15 mouse cellular contexts compared by ENCODE assay signal in genomic region chr12:100655972-100656371, GRCm38 (mm10).
"Had no signal": no experiment of that assay in that cellular context is flagged by ENCODE, and none has a peak within 500 bp of the region (broad histone marks: within the 10 kb centered on the region; RNA-seq: fewer than 3 reads in every experiment).

No protein-coding gene starts in this region.

- H3K27ac ChIP-seq: neural tube, embryonic 15.5 days; stomach, embryonic 15.5 days; stomach, postnatal 0 days had no signal

- H3K36me3 ChIP-seq: neural tube, embryonic 15.5 days; stomach, embryonic 15.5 days had no signal

- H3K4me3 ChIP-seq: neural tube, embryonic 15.5 days; stomach, embryonic 15.5 days had no signal

- H3K9ac ChIP-seq: neural tube, embryonic 15.5 days; stomach, embryonic 15.5 days had no signal

- H3K9me3 ChIP-seq: neural tube, embryonic 15.5 days; stomach, embryonic 15.5 days had no signal

- H3K27me3 ChIP-seq: neural tube, embryonic 15.5 days; stomach, embryonic 15.5 days had no signal

- H3K4me1 ChIP-seq: neural tube, embryonic 15.5 days; stomach, embryonic 15.5 days had no signal

- H3K4me2 ChIP-seq: neural tube, embryonic 15.5 days; stomach, embryonic 15.5 days had no signal

- DNase-seq: retina, postnatal 1 day; right cerebral cortex, adult 18-20 months; right cerebral cortex, postnatal 14 days; right cerebral cortex, postnatal 25 days; right cerebral cortex, postnatal 4 days; spleen, adult 18-20 months; thymus, adult 18-20 months; thymus, adult 2 months; thymus, postnatal 14 days; thymus, postnatal 25 days; thymus, postnatal 36 days; thymus, postnatal 4 days had no signal
